Mouse (Mus musculus) ES-E14 (cell line): ENCODE measurements around the gene Hipk2.

ENCODE experiments used
- HCFC1 ChIP-seq: IDR thresholded peaks from 2 replicates; pipeline ENCODE4 v1.6.1; 2012; ENCODE audit warnings: low read length, inconsistent platforms, borderline replicate concordance; ENCODE audit not compliant: insufficient read depth
- MAFK ChIP-seq: IDR thresholded peaks from 2 replicates; pipeline ENCODE4 v1.6.1; 2014; ENCODE audit warnings: mild to moderate bottlenecking, low read depth, low read length, inconsistent platforms; ENCODE audit not compliant: insufficient read depth
- ZC3H11A ChIP-seq: IDR thresholded peaks from 2 replicates; pipeline ENCODE4 v1.6.1; 2012; ENCODE audit warnings: low read depth, mild to moderate bottlenecking, inconsistent platforms, low read length, borderline replicate concordance

DNA sequence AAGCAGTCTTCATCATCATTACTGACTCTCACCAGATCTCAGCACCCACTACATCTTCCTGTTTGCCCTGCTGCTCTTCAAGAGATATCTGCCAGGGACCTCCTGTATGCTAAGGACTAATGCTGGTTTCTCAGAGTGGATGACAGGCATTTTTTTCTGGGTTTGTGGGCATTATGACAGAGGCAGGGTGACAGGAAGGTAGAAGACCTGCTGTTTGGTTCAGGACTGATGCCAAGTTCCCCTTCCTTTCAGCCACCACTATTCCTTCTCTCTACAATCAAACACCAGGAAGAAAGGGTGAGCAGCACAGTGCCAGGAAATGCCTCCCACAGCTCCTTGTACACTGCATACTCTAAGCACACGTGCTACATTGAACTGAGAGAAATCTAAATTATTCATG lies 90.2 kb downstream of the Hipk2 start:
- TF ChIP-seq HCFC1 (no peak), ZC3H11A (no peak), MAFK (no peak)
